Mouse (Mus musculus) CD8-positive naive resting alpha-beta T cell, adult 2 months (primary cell): ENCODE measurements around the gene Lin7c.

Experiments
- DNase-seq, 2 experiments: peaks; one replicate each; pipeline ENCODE4 v3.0.0; 2022; ENCODE audit warnings: low read depth in 2 of 2, low spot score in 2 of 2

Gene Lin7c

DNA sequence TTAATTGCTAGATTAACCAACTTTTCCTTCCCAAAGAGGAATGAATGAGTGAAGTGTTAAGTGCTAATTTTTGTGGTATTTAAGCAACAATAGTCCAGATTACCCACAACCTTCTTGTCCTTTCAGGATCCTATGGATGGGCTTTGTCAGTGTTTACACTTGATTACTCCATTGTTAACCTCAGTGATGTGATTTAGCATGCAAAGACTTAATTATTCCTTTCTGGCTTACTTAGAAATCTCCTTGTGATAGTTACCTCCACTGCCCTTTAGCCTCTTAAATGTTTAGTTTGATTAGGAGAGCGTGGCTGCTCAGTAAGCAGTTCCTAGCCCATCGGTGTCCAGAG is 45.7 kb downstream of the Lin7c start:
- no peak for DNase-seq

DNA sequence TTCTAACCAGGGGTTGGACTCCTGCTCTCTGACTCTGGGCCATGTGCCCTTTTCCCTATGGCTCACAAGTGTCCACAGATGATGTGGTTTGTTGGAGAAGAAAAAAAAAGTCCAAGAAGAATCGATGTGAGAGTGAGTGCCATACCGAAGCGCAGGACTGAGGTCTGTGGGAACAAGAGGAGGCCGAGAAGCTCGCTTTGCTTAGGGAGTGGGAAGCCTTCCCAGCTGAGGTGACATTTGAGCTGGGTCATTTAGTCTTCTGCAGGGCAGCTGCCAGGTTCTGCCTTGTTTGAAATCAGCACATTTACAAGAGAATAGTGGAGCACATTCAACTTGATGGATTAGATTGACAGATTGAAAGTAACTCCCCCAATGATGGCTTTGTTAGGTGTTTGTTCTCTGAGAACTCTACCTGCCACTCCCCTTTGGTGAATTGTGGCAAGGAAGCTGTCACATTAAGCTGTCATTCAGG is 51.4 kb downstream of the Lin7c start:
- DNase-seq, result no peak

DNA sequence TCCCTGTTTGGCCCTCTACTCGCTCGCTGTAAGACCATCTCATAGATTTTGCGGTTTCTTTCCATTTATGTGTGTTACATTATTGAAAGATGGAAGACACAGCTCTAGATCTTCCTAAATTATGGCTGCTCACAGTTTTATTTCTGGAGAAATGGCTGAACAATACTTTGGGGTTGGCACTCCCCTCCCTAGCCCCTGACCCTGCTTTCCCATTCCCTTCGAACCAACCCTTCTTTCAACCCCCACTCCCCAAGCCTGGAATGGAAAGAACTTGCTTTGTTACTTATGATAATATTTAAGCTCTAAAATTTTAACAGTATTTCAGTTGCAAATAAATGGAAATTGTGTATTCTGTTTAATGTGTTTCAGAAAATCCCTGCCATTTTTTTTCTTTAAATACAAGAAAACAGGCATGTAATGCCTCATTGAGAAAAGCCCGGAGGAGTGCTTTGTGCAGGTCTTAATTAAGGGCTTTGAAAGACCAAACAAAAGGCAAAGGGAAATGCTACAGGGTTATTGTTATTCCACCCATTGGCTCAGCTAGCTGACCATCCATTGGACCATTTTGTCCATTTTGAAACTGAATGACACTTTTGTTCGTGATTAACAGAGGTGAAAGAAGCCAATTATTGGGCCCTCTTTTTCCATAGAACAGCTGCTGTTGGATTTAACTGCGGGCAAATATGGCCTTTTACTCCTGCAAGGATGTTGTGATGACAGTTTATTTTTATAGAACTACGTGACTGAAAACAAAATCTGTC is 52.3 kb downstream of the Lin7c start:
- DNase-seq, result no peak

DNA sequence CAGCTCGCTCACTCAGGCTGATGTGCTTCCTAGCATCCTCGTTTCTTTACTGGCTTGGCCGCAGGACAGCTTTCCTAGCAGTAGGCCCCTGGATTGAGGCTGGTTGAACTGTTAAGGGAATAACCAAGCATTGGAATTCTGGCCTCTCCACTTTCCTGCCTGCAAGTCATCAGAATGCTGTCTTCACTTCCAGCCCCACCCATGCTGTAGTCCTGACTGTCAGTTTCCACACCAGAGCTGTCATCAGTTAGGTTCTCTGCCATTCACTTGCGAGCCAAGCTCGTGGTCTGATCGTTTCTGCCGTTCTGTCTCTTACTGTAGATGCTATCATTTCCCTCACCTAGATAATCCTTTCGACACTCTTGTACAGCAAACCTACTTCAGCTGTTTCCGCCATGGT is 54.3 kb downstream of the Lin7c start:
- DNase-seq, result no peak

DNA sequence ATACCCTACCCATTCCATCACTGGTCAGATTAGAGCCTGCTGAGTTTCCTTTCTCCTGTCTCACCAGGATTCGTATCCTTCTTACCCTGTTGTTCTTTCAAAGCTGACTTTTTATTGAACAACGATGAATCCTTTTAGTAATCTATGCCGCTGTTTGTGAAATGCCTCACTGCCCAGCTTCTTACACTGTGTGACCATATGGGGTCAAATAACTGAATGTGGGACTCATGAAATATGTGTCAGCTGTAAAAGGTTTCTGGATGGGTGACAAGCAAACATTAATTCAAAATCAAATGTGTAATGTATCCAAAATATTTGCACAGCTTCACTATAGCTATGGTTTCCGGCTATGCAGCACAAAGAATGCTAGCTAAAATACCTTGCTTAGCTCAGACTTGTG is 54.9 kb downstream of the Lin7c start:
- DNase-seq, result no peak

DNA sequence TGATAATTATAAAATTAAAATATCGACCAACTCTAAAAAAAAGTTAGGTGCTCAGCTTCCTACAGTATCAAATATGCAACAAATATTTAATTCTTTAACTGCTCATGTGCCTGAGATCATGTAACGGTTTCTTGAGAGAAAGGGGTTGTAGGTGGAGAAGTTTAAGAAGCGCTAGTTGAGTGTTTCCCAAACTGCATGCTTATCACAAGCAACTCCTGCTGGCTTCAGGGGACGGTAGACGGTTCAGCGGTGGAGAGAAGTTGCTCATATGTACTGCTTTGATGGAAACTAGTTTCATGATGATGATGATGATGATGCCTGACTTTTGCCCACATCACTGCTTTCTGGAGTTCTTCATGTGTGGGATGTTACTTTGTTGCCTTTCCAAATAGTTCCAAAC is 55.8 kb downstream of the Lin7c start:
- DNase-seq, result no peak

DNA sequence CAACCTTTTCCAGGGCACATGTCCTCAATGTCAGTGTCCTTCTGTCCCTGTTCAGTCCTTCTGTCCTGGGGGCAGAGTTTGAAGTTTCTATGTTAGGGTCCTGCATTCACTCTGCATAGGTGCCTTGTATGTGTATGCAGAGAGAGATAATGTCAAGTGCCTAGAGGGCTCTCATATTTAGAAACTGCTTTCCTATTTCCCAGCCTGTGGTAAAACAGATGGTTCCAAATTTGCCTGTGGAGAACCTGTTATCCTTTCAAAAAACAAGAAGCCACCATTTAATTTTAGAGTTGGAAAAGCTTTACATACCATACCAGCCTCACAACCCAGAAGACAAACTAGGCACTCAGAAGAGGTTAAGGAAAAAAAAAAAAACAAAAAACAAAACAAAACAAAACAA is 58.9 kb downstream of the Lin7c start:
- no peak for DNase-seq

DNA sequence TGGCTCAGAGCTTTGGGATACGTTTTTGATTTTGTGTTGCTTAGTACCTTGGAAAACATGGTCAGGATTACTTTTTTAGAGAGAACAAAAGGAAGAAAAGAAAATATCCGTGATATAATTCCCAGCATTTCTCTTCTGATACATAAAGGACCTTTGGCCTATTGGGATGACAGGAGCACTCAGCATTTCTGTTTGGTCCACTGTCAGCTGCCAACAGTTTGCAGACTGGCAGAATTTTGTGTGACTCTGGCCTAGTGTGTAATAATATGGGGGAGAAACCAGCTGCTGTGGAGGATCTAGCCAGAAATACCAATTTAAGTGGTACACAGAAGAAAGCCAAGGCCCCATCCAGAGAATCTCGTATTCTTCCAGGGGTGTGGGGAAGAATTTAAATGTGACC is 59.7 kb downstream of the Lin7c start:
- DNase-seq, result no peak
